27 mouse cellular contexts compared by ENCODE assay signal in the genomic region with DNA sequence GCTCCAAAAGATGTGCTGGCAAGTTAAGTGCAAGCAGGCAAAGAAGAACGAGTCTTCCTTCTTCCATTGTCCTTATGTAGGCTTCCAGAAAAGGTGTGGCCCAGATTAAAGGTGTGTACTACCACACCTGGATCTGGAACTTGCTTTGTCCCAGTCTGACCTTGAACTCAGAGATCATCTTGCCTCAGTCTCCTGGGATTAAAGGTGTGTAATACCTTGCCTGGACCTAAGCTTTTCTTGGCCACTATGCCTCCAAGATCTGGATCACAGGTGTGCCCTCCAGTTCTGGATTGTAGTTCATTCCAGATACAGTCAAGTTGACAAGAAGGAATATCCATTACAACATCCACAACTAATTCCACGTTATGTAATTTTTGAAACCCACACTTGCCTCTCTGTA.
"Had no signal": no experiment of that assay in that cellular context is flagged by ENCODE, and none has a peak within 500 bp of the region (broad histone marks: within the 10 kb centered on the region; RNA-seq: fewer than 3 reads in every experiment).

No protein-coding gene starts in this region.

- H3K27ac ChIP-seq: limb, embryonic 10.5 days; limb, embryonic 12.5 days; limb, embryonic 13.5 days; limb, embryonic 15.5 days; liver, embryonic 12.5 days; liver, embryonic 13.5 days; liver, embryonic 14.5 days; liver, embryonic 15.5 days; lung, embryonic 15.5 days; macrophage; midbrain, embryonic 10.5 days; midbrain, embryonic 12.5 days; midbrain, embryonic 13.5 days; midbrain, embryonic 15.5 days had no signal

- DNase-seq: left cerebral cortex, postnatal 4 days; liver; liver, embryonic 13.5 days; liver, postnatal 0 days; lung, adult 18-20 months; lung, adult 2 months; lung, embryonic 14.5 days; lung, postnatal 10 days; lung, postnatal 14 days; lung, postnatal 36 days; lung, postnatal 4 days; midbrain, embryonic 14.5 days had no signal

- H3K36me3 ChIP-seq: limb, embryonic 10.5 days; limb, embryonic 12.5 days; limb, embryonic 13.5 days; limb, embryonic 15.5 days; liver, embryonic 12.5 days; liver, embryonic 13.5 days; liver, embryonic 15.5 days; lung, embryonic 15.5 days; midbrain, embryonic 10.5 days; midbrain, embryonic 12.5 days; midbrain, embryonic 13.5 days; midbrain, embryonic 15.5 days had no signal

- H3K4me1 ChIP-seq: limb, embryonic 10.5 days; limb, embryonic 12.5 days; limb, embryonic 13.5 days; limb, embryonic 15.5 days; liver, embryonic 12.5 days; liver, embryonic 13.5 days; liver, embryonic 15.5 days; lung, embryonic 15.5 days; midbrain, embryonic 12.5 days; midbrain, embryonic 15.5 days had no signal

- H3K9me3 ChIP-seq: limb, embryonic 10.5 days; limb, embryonic 12.5 days; limb, embryonic 13.5 days; limb, embryonic 15.5 days; liver, embryonic 12.5 days; liver, embryonic 13.5 days; liver, embryonic 15.5 days; lung, embryonic 15.5 days; megakaryocyte, embryonic 14.5 days; midbrain, embryonic 10.5 days; midbrain, embryonic 12.5 days; midbrain, embryonic 13.5 days; midbrain, embryonic 15.5 days had no signal

- H3K27me3 ChIP-seq: limb, embryonic 12.5 days; limb, embryonic 13.5 days; limb, embryonic 15.5 days; liver, embryonic 12.5 days; liver, embryonic 13.5 days; liver, embryonic 15.5 days; lung, embryonic 15.5 days; midbrain, embryonic 12.5 days; midbrain, embryonic 13.5 days; midbrain, embryonic 15.5 days had no signal

- H3K4me3 ChIP-seq: limb, embryonic 10.5 days; limb, embryonic 12.5 days; limb, embryonic 13.5 days; limb, embryonic 15.5 days; liver, embryonic 12.5 days; liver, embryonic 13.5 days; liver, embryonic 15.5 days; lung, embryonic 15.5 days; megakaryocyte, embryonic 14.5 days; midbrain, embryonic 10.5 days; midbrain, embryonic 12.5 days; midbrain, embryonic 13.5 days; midbrain, embryonic 15.5 days; myocyte had no signal
